Comparison of ENCODE assay signal across 8 mouse cellular contexts in the genomic region with DNA sequence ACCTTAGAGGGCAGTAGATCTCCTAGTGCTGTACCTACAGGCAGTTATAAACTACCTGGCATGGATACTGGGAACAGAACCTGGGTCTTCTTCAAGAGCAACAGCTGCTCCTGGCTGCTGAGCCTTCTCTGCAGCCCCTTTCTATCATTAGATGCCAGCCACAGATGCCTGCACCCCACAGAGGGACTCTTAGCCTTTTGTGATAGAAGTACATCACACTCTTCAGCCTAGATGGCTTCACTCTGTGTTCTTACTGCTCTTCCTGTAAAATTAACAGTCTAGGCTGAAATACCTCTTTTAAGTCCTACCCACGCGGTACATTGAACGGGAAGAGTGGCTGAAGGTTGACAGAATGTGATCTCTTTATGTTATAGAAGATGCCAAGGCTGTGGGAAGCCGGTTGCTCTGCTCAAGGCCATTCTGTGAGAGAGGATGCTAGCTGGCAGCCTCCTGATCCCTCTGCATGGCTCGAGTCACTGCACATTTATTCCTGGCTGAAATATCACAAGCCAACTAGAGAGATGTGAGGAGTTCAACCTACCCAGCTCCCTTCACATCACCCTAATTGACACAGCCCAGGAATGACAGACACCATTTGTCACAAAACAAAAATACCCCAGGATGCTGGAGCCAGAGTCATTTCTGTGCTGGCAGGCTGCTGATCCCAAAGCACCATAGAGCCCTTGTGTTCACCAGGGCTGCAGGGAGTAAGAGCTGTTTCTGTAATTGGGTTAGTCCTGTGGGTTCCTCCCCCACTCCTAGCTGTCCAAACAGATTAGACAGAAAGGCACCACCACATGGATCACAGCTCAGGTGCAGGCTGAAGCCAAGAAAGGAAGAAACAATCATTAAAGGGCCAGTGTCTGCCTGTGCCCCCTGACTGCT.
DNase-seq lines count a peak whose midpoint lies in the region; ATAC-seq and TF ChIP-seq lines count a peak whose summit lies in the region.

No protein-coding gene starts in this region.

- H3K27me3 ChIP-seq in heart, embryonic 10.5 days (ENCODE audit: insufficient read depth, poor library complexity, severe bottlenecking), result no peaks in the 10 kb centered on the region
- no peaks in the 10 kb centered on the region for H3K27me3 ChIP-seq in forebrain, embryonic 12.5 days

- peaks cover 15% of the 10 kb centered on the region for H3K4me1 ChIP-seq in heart, embryonic 10.5 days
- H3K4me1 ChIP-seq in forebrain, embryonic 12.5 days, result 0 out of 2 replicates have a peak, but pooled peaks cover 6% of the 10 kb centered on the region
- peaks cover 6% of the 10 kb centered on the region for H3K4me1 ChIP-seq in lung, adult 2 months (ENCODE audit: control insufficient read depth, insufficient read depth, low read length)

- TF ChIP-seq POLR2A in brain, embryonic 14.5 days (IDR thresholded peaks at IDR 0.05; ENCODE audit: borderline replicate concordance, extremely low read depth, insufficient read depth, insufficient read length, poor library complexity, severe bottlenecking), result no peak
- no peak for TF ChIP-seq POLR2A in lung, adult 2 months (IDR thresholded peaks at IDR 0.05; ENCODE audit: borderline replicate concordance, extremely low read depth, low read depth, low read length)

- no peak overlapping the region for H3K27ac ChIP-seq in heart, embryonic 10.5 days
- no peak overlapping the region for H3K27ac ChIP-seq in forebrain, embryonic 12.5 days

- H3K4me2 ChIP-seq in forebrain, embryonic 12.5 days, result no peak overlapping the region

- peak; percentile 97 for DNase-seq in heart, adult 11 months
- DNase-seq in heart, embryonic 10.5 days (ENCODE audit: low spot score), result no peak
- peak; percentile 85 for DNase-seq in brain, embryonic 14.5 days (ENCODE audit: low read depth)
- DNase-seq in layer of hippocampus, postnatal 14 days (ENCODE audit: low spot score in 2 of 2), result peak; percentile 52 to 68
- DNase-seq in lung, adult 2 months, result no peak
- DNase-seq in kidney, postnatal 36 days, result no peak
- no peak for DNase-seq in T-cell, adult 2 months (ENCODE audit: low spot score)

- no peak overlapping the region for H3K9ac ChIP-seq in forebrain, embryonic 12.5 days

- 68% methylated on average over 5 of the region's 5 CpGs for WGBS in heart, embryonic 10.5 days
- 49% methylated on average over 5 of the region's 5 CpGs for WGBS in forebrain, embryonic 12.5 days
- 55% methylated on average over 5 of the region's 5 CpGs for WGBS in lung, adult 2 months

- no peaks in the 10 kb centered on the region for H3K9me3 ChIP-seq in heart, embryonic 10.5 days
- no peaks in the 10 kb centered on the region for H3K9me3 ChIP-seq in forebrain, embryonic 12.5 days

- peak; percentile 57; the same call in 1 of the 2 replicates for ATAC-seq in forebrain, embryonic 12.5 days (ENCODE audit: low FRiP score)

- H3K36me3 ChIP-seq in heart, embryonic 10.5 days, result no peaks in the 10 kb centered on the region
- no peaks in the 10 kb centered on the region for H3K36me3 ChIP-seq in forebrain, embryonic 12.5 days (replicated peaks)

- no peak for TF ChIP-seq CTCF in brain, embryonic 14.5 days (IDR thresholded peaks at IDR 0.05; ENCODE audit: borderline replicate concordance, extremely low read depth, insufficient read depth, insufficient read length)
- no peak for TF ChIP-seq CTCF in lung, adult 2 months (IDR thresholded peaks at IDR 0.05; ENCODE audit: insufficient read depth, low read length)

- no peak overlapping the region for H3K4me3 ChIP-seq in heart, embryonic 10.5 days
- H3K4me3 ChIP-seq in forebrain, embryonic 12.5 days (replicated peaks), result no peak overlapping the region
- H3K4me3 ChIP-seq in lung, adult 2 months (replicated peaks; ENCODE audit: extremely low read depth, low read depth, low read length), result no peak overlapping the region

Comparison
In these comparisons a context has a peak if more than half of its experiments do, and no peak if none do; other contexts are left out.
1. DNase-seq: peak in heart, adult 11 months (single experiment), brain, embryonic 14.5 days (single experiment) and layer of hippocampus, postnatal 14 days (2 of 2); none in heart, embryonic 10.5 days (single experiment), lung, adult 2 months (single experiment), kidney, postnatal 36 days (0 of 2) and T-cell, adult 2 months (single experiment).